Mouse (Mus musculus) C2C12 (cell line): ENCODE measurements around the gene Slit3.

Source experiments
- CEBPB ChIP-seq: IDR thresholded peaks from one replicate; pipeline ENCODE4 v1.6.1; 2011; ENCODE audit warnings: low read depth, mild to moderate bottlenecking, control low read depth, moderate library complexity
- CTCF ChIP-seq: IDR thresholded peaks from one replicate; pipeline ENCODE4 v1.5.1; 2011; ENCODE audit not compliant: control insufficient read depth, insufficient read depth, insufficient read length
- MYOG ChIP-seq: IDR thresholded peaks from one replicate; pipeline ENCODE4 v1.6.1; 2011; ENCODE audit not compliant: control insufficient read depth, insufficient read length; ENCODE audit errors: extremely low read depth
- USF1 ChIP-seq: IDR thresholded peaks from one replicate; pipeline ENCODE4 v1.6.1; 2011; ENCODE audit warnings: low read depth, mild to moderate bottlenecking, control low read depth, moderate library complexity

- no peak for TF ChIP-seq CTCF
- no peak for TF ChIP-seq MYOG
- no peak for TF ChIP-seq CEBPB
- no peak for TF ChIP-seq USF1
These were observed 103.0 kb downstream of the Slit3 start for GRCm38 (mm10) chr11:35224025-35224424.
